Mouse (Mus musculus) small intestine, adult 2 months (tissue): Measurements from ENCODE around the gene Nhej1. TPM values are rescaled to one million over a fixed set of nuclear protein-coding genes. Genes with fewer than 3 reads are reported as not detected.
A peak's percentile ranks its signal among the peaks of the same experiment; 100 is the strongest.

Experiments
- H3K27ac ChIP-seq: fragments of 200-500 bp; 2 replicates; pipeline ENCODE4 v1.5.1; 2012; ENCODE audit warnings: low read depth, low read length, control low read depth, inconsistent platforms; ENCODE audit not compliant: insufficient read depth
- H3K27me3 ChIP-seq: fragments of 200-500 bp; 2 replicates; pipeline ENCODE4 v1.6.1; 2012; ENCODE audit warnings: mild to moderate bottlenecking, moderate library complexity, low read length, inconsistent platforms; ENCODE audit not compliant: control insufficient read depth, insufficient read depth
- H3K36me3 ChIP-seq: fragments of 200-500 bp; 2 replicates; pipeline ENCODE4 v1.6.1; 2012; ENCODE audit warnings: mild to moderate bottlenecking, low read length, control low read depth, inconsistent platforms; ENCODE audit not compliant: control insufficient read depth, insufficient read depth
- H3K4me1 ChIP-seq: fragments of 200-500 bp; 2 replicates; pipeline ENCODE4 v1.6.1; 2012; ENCODE audit warnings: low read length, inconsistent platforms, mixed read lengths; ENCODE audit not compliant: control insufficient read depth, insufficient read depth, insufficient read length
- H3K4me3 ChIP-seq: fragments of 200-500 bp; 2 replicates; pipeline ENCODE4 v1.5.1; 2012; ENCODE audit warnings: low read depth, mild to moderate bottlenecking, control low read depth, inconsistent platforms, low read length, moderate library complexity
- CTCF ChIP-seq: fragments of 200-500 bp; IDR thresholded peaks from 2 replicates; pipeline ENCODE4 v1.5.1; 2012; ENCODE audit warnings: low read depth, mild to moderate bottlenecking, control low read depth, inconsistent platforms, low read length, moderate library complexity, mixed read lengths; ENCODE audit not compliant: insufficient replicate concordance, insufficient read length; ENCODE audit errors: extremely low read depth
- POLR2A ChIP-seq: fragments of 200-500 bp; IDR thresholded peaks from 2 replicates; pipeline ENCODE4 v1.6.1; 2012; ENCODE audit warnings: low read depth, mild to moderate bottlenecking, control low read depth, inconsistent platforms, low read length, moderate library complexity
- WGBS: fragments of 180-500 bp; shearing (Covaris S2); methylation state at CpG from one replicate; pipeline ENCODE4 v1.1.7; 2018; 5-methylcytosine and 5-hydroxymethylcytosine counted together
- polyA plus RNA-seq: library from polyadenylated mRNA; depleted of rRNA; stranded (reverse); fragments of >200 nt; gene quantifications from 2 replicates; pipeline ENCODE4 v1.2.3, GENCODE M21; 2012

Nhej1 gene
- polyA plus RNA-seq, 1 experiment: 2.0 TPM

DNA sequence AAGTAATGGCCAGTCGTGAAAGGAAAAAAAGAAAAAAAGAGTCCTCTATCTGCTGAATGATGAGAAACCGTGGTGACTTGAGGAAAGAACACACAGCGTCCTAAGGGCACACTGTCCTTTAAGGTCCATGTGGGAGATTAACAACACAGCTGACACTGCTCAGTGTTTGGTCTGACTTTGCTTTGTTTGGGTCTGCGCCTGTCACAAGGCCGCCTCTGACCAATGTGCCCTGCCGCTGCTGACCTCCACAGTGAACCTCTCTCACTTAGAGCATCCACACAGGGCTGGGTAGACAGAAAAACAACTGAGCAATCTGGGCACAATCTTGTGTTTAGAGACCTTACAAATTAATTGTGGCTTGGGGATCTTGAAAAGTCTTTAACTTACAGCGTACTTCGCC lies 148.0 kb downstream of the Nhej1 start:
- no peak overlapping the region for H3K27ac ChIP-seq
- no peaks in the 10 kb centered on the region for H3K36me3 ChIP-seq
- TF ChIP-seq CTCF: no peak
- no peak for TF ChIP-seq POLR2A
- H3K4me1 ChIP-seq: peaks cover 3% of the 10 kb centered on the region; the same call in 1 of the 2 replicates
- WGBS: 87% methylated on average over 8 of the region's 8 CpGs
- no peak overlapping the region for H3K4me3 ChIP-seq
- H3K27me3 ChIP-seq: no peaks in the 10 kb centered on the region

DNA sequence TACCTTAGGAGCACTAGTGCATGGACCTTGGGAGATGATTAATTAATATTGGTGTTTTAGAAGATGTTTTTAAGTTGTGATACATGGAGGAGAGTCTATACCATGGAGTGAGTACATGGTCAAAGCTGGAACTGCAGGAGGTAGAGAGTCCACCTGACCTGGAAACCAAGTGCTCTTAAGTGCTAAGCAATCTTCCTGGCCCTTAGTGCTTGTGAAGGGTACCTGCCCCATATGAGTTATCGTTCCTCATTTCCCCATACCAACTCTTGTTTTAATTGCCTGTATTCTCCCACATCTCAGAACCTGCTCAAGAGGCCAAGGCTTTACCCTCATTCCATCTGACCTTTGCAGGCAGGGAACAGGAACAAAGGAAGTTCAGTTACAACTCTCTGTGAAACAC lies 149.1 kb downstream of the Nhej1 start:
- H3K27me3 ChIP-seq: no peaks in the 10 kb centered on the region
- WGBS: 85% methylated on average over 1 of the region's 1 CpGs
- no peak overlapping the region for H3K4me3 ChIP-seq
- H3K27ac ChIP-seq: no peak overlapping the region
- no peak for TF ChIP-seq CTCF
- no peaks in the 10 kb centered on the region for H3K36me3 ChIP-seq
- H3K4me1 ChIP-seq: peaks cover 8% of the 10 kb centered on the region; the same call in 1 of the 2 replicates

DNA sequence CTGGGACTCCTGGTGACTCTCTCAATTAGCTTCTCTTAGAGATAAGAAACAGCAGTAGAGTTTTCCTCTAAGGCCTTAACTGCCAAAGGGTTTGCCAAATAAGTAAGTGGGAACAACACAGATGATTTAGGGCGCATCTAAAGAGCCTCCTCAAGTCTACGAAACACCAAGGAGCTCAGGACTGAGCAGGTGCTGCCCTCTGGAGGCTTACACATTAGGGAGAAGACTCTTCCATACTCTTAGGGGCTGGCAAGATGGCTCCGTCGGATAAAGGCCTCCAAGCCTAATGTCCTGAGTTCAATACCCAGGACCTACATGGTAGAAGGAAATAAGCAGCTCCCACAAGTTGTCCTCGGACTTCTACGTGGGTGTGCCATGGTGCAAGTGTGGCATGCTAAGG lies 151.4 kb downstream of the Nhej1 start:
- Histone ChIP-seq H3K27me3 (no peaks in the 10 kb centered on the region), H3K36me3 (no peaks in the 10 kb centered on the region), H3K4me3 (no peak overlapping the region), H3K4me1 (peaks cover 25% of the 10 kb centered on the region; the same call in 1 of the 2 replicates), H3K27ac (no peak overlapping the region)
- peak; percentile 58; the same call in 1 of the 2 replicates for TF ChIP-seq CTCF
- no peak for TF ChIP-seq POLR2A
- WGBS: 71% methylated on average over 6 of the region's 6 CpGs

DNA sequence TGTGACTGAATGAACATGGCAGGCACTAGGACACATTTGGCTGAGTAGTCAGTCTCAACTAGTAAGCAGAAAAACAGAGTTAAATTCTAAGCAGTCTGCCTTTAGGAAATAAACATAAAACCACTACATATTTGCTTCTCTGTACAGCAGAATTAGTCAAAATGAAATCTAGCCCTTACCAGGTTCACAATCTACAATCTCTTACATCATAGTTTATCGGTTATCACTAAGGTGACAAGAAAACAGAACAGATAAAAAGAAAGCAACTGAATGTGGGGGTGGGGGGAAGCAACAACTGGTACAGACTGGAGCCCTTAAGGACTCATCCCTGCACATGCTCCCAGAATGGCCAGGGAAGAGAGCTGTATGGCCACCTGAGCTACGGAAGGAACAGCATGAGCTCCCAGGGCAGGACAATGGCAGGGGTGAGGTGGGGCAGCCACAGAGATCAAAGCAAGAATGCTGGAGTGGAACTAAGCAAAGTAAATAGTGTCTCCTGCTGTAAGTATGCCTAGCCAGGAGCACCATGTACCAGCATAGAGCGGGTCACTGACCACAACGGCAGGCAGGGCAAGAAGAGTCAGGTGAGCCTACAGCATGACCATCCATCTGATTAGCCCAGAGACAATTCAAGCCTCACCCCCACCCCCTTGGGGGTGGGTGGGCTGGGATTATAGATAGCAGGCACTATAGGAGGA lies 153.5 kb downstream of the Nhej1 start:
- H3K4me1 ChIP-seq: peaks cover 32% of the 10 kb centered on the region; the same call in 1 of the 2 replicates
- peak overlapping the region; percentile 95 for H3K27ac ChIP-seq
- TF ChIP-seq POLR2A (no peak), CTCF (no peak)
- no peak overlapping the region for H3K4me3 ChIP-seq
- no peaks in the 10 kb centered on the region for H3K36me3 ChIP-seq
- H3K27me3 ChIP-seq: no peaks in the 10 kb centered on the region
- WGBS: 26% methylated on average over 4 of the region's 4 CpGs

DNA sequence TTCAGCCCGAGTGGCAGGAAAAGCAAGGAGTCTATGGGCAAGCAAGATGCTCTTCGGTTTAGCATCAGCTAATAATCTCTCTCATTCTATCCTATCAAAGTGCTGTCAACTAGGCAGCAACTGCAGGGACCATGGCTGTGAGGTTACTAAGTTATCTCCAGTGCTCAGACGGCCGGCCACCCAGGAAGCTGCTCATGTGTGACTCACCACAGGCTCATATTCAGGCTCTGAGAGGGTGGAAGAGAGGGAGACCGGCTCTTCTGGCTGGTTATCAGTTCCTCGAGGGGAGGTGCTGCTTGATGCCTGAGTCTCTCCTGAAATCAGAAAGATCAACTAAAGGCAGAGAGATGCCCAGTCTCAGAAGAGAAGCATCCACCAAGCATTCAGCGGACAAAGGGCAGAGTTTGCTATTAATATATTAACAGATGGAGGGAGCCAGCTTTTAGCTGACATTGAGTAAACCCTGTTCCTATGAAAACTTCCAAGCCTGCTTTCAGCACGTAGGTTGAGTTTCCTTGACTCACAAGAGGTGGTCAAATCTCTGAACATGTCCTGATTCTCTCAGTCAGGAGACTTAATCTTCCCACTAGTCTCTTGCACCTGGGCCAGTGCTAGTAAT lies 156.9 kb downstream of the Nhej1 start:
- 35% methylated on average over 8 of the region's 8 CpGs for WGBS
- Histone ChIP-seq H3K4me1 (peaks cover 42% of the 10 kb centered on the region), H3K4me3 (no peak overlapping the region), H3K36me3 (no peaks in the 10 kb centered on the region), H3K27me3 (no peaks in the 10 kb centered on the region), H3K27ac (peak overlapping the region; percentile 72)
- no peak for TF ChIP-seq CTCF
- no peak for TF ChIP-seq POLR2A

DNA sequence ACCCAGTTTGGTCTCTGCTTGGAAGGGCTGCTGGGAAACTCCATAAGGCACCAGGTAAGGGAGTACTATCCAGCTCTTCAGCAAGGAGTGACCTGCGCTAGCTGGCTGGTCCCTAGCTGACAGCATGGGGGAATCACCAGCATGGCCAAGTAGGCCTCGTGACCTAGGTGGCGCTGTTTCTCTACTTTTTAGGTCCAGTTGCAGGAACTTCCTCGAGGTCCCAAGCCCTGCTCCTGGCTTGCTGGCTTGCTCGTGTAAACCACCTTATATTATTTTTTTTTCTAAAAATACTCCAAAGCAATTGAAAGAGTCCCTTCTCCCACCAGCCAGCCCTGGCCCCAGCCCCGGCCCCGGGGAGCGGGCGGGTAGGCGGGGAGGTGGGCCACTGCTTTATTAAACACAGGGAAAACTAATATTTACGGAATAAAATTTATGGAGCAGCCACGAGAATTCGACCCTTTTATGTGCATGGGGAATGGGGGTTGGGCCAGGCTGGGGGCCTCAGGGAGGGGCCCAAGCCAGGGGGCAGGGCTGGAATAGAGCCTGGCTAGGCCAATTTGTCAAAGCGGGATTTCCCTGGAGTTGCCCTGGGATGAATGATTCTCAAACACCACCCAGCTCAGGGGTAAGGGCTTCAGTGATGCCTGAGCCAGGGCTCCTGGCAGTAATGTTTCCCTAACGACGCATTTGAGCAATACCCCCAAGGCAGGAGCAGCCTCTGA lies 160.3 kb downstream of the Nhej1 start:
- 28% methylated on average over 16 of the region's 16 CpGs for WGBS
- TF ChIP-seq POLR2A: no peak
- TF ChIP-seq CTCF: peak; percentile 81
- Histone ChIP-seq H3K4me3 (no peak overlapping the region), H3K27ac (no peak overlapping the region), H3K27me3 (no peaks in the 10 kb centered on the region), H3K36me3 (no peaks in the 10 kb centered on the region), H3K4me1 (peaks cover 44% of the 10 kb centered on the region)

DNA sequence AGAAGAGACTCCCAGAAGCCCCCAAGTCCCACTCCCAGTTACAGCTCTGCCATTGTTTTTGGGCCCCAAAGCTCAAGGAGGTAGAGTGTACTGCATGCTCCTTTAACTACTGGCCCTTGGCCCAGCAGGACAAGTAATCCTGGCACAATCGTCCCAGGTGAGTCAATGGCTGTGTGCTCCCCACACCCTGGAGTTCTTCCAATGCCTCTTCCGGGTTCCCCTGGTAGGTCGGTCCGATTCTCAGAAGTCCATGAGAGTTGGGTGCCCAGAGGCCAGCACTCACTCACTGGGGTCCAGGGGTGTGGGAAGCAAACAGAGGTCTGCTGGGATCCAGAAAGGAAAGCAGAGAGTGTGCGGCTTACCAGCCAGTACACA lies 162.2 kb downstream of the Nhej1 start:
- TF ChIP-seq POLR2A (no peak; the same call in 1 of the 2 replicates), CTCF (no peak)
- Histone ChIP-seq H3K27me3 (no peaks in the 10 kb centered on the region), H3K27ac (peak overlapping the region; percentile 99), H3K36me3 (no peaks in the 10 kb centered on the region), H3K4me3 (no peak overlapping the region), H3K4me1 (peaks cover 34% of the 10 kb centered on the region)
- WGBS: 27% methylated on average over 5 of the region's 5 CpGs
